Mouse (Mus musculus): ENCODE results near the gene Aff3.

The Aff3 gene

DNA sequence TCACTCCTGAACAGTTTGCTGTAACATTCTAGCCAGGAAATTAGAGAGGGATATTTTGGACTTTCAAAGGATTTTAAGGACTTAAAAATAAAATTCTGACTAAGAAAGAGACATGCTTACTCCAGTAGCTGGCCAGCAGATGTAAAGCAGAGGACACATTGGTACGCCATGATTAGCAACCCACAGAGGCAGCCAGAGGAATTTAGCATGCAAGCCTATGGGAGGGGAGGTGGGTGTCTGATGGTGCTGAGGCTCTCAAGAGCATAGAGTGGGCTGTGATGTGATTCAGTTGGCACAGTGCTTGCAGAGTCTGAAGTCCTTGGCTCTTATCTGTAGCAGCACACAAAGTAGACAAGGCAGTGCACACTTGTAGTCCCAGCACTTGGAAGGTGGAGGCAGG is 376.0 kb downstream of the Aff3 start:
- peak; percentile 47 to 62 for DNase-seq (ENCODE audit: low spot score in 2 of 2)

DNA sequence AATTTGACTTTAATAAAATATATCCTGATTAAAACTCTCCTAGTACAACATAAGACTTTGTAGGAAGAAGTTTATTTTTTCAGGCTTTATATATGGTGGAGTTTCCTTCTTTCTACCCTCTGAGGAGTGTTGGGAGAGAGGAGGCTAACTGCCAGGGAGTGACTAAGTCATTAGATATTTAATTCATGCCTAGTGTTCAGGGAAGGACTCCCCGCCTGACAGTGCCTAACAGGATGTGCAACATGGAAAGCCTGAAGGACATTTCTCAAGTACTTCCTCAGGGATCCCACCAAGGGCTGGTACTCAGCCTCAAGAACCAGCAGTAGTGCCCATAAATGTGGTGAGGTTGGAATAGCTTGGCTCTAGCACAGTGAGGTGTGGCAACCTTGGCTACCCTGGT is 378.2 kb downstream of the Aff3 start:
- no peak for DNase-seq (ENCODE audit: low spot score in 2 of 2)

GRCm38 (mm10) chr1:38280549-38280948 is 384.2 kb downstream of the Aff3 start:
- DNase-seq (ENCODE audit: low spot score in 2 of 2) = no peak

GRCm38 (mm10) chr1:38271312-38271711 is 393.4 kb downstream of the Aff3 start:
- DNase-seq (ENCODE audit: low spot score in 2 of 2) = no peak

GRCm38 (mm10) chr1:38268246-38269042 is 396.3 kb downstream of the Aff3 start:
- no peak for DNase-seq (ENCODE audit: low spot score in 2 of 2)

GRCm38 (mm10) chr1:38263251-38263650 is 401.5 kb downstream of the Aff3 start:
- no peak for DNase-seq (ENCODE audit: low spot score in 2 of 2)

DNA sequence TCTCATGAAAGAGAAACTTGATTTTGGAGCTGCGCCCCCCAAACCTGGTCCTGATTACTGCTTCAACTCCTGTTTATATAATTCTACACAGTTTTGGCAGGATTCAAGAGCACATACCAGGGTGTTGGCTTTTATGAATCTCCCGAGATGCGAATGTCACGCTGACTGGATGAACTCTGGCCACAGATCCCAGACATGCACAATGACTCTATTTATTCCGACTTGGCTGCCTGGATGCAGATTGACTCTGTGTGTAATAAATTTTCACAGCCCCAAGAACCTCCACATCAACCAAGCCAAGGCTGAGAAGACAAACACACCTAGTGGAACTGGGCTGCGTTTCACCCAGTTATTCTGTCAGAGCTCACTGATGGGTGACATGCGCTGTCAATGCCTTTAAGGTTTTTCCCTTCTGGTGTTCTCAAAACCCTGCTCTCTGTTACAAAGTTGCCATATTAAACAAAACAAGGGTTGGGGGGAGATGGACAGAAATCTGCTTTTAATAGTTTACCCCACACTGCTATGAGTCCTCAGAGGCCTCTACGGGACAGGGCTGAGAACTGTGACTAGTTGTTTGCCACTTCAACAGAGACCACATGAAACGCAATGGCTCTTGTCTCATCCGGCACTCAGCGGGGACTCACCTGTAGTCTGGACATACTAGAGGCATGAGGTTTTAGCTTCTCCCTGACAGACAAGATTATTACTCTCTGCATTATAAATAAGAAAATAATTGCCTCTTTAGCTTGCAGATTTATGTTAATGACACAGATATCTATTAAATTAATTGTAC is 402.2 kb downstream of the Aff3 start:
- DNase-seq (ENCODE audit: low spot score in 2 of 2) = no peak

DNA sequence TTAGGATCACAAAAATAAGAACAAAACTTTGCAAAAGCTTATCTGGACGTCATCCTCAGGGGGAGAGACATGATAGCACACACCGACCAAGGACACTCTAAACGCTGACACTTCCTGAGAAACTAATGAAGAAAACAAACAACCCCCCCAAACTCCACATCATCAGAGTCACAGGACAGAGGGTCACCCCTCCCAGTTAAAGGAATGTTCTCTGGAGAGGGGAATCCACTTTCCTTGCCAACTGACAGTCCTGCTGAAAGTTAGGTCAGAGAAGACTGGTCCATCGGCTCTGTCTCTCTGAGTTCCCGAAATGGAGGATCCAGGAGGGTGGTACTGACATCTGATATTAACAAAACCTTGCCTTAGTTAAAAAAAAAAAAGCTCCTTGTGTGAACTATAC is 403.7 kb downstream of the Aff3 start:
- DNase-seq (ENCODE audit: low spot score in 2 of 2) = no peak

DNA sequence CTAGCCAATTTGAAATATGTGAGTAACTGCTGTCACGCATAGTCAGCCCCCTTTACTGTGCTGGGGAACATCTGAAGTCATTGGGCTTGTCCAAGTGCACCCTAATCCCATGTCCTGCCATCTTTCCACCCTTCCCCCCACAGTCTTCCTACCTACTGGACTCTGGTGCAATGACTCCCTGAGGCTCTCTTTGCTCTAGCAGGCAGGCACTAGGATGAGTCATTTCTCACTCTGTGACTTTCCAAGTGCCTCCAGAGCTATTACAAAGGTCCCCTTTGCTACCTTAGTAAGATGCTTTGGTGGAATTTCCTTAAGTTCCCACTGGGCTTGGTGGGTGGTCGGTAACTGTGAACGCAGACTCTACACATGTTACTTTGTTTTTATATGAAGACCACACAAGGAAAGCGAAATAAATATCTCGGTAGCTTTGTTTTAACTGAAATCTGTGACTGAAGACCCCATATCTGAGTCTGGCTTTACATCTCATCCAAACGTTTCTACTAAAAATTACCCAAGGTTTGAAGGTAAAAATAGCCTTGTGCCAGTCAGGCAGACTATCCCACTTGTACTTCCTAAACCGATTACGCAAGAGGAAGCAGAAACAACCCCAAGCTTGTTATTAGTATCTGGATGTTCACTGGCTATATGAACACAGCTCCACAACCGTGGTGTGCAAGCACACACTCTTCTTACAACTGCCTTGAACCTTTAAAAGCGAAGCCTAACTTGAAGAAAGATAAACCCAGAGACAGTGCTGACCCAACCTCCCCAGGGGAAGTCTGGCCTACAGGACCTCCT is 405.0 kb downstream of the Aff3 start:
- no peak for DNase-seq (ENCODE audit: low spot score in 2 of 2)

DNA sequence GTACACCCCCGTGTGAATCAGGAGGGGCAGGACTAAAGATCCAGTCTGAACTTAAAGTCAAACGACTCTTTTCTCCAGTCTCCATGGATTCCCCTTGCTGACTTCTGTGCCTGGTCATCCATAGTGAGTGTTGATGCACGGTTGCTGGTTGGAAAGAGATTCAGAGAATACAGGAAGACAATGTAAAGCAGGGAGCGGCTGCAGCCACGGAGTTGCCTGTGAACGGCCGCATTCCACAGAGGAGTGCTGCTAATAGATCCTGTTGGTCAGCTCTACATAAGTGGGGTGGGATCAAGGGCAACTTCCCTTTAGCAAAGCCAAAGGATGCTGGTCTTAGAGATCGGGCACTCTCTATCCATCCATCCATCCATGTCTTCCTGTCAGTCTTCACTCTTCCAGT is 410.3 kb downstream of the Aff3 start:
- DNase-seq (ENCODE audit: low spot score in 2 of 2) = no peak

DNA sequence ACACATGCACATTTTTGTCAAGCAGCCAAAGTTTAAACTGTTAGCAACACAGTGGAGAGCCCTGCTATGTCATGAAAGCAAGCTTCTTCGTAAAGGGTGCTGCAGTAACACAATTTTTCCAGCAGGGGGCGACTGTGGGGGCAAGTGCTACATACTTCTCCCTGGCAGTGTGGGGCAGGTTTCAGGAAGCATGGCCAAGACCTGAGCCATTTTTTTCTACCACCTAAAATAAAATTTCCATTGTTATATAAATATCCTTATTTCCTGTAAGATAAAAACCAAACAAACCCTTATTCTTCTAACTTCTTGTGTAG is 412.0 kb downstream of the Aff3 start:
- no peak for DNase-seq (ENCODE audit: low spot score in 2 of 2)

DNA sequence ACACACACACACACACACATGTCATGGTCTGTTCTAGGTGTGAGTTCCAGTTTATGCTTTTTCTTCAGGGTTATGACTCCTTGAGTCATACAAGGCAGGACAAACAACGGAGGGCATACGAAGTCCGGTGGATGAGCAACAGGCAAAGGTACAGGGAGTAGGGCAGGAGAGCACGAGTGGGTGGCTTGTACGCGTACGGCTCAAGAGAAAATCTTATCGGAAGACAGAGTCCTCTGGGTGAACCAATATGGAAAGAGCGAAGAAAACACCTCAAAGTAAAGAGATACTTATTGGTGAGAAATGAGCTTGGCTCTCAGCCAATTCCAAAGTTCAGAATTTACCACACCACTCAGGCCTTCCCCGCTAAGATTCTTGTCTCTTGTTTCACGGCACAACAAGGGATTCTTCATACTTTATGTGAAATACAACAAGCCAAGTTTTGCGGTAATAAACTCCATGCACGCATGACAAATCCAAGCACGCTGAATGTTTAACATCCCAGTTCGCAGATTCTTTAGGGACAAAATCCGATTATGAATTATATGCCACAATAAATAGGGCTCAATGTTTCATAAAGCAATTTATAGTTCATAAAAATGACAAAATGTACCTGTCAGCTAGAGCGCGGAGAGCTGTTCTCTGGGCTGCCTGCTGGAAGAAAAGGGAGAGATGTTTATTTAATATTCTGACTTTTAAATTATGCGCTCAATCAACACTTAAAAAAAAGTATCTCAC is 412.6 kb downstream of the Aff3 start:
- no peak for DNase-seq (ENCODE audit: low spot score in 2 of 2)

- no peak for DNase-seq (ENCODE audit: low spot score in 2 of 2)
Observed at GRCm38 (mm10) chr1:38251448-38251847, 413.3 kb downstream of the Aff3 start.

- DNase-seq (ENCODE audit: low spot score in 2 of 2) = no peak
Observed at GRCm38 (mm10) chr1:38250246-38250645, 414.5 kb downstream of the Aff3 start.

GRCm38 (mm10) chr1:38249561-38249960 is 415.2 kb downstream of the Aff3 start:
- DNase-seq (ENCODE audit: low spot score in 2 of 2) = no peak

DNA sequence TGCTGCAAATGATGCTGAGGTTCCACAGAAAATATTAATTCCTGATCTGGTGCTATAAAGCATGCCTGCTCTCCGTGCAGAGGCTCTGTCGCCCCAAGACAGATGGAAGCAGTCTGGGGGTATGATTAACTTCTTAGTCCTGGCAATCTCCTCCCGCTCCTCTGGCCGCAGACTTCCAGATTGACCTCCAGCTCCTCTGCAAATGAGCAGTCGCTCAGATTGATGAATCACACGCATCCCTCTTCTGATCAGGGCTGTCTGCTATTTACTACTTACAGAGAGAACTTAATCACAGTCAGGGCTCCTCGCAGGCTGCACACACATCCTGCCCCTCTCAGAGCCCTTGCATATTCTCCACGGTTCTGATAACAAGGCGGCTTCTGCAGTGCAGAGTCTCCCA is 416.7 kb downstream of the Aff3 start:
- no peak for DNase-seq (ENCODE audit: low spot score in 2 of 2)

DNA sequence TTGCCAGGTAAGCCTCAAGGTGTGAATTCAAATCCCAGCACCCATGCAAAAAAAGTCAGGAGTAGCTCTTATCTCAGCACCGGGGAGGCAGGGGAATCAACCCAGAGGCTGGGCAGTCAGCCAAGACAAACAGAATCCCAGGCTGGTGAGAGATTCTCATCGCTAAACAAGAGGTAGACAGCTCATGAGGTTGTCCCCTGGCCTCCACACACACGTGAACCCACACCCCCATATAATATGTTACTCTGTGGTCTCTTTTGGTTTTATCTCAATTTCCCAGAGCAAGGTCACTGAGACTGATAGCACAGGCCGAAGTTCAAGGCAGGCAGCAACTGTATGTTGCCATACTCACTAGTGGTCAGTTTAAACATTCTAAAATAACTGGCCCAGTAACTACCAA is 422.2 kb downstream of the Aff3 start:
- no peak for DNase-seq (ENCODE audit: low spot score in 2 of 2)

DNA sequence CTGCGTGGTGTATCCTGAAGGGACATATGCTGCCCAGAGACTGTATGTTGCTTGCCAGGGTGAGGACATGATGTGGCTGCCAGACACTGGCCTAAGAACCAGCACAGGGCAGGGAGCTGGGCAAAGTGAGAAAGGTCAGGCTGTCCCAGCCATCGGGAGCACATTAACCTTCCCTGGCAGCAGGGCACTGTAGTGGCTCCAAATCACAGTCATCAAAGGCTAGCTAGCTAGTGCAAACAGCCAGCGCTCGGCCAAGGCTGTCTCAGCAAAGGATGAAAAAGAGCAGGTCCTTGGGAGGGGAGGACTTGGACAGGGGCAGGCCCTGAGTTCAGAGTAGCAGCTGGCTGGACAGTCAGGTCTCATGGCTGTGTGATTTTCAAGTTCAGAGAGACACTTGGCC is 423.0 kb downstream of the Aff3 start:
- no peak for DNase-seq (ENCODE audit: low spot score in 2 of 2)

GRCm38 (mm10) chr1:38241221-38241666 is 423.5 kb downstream of the Aff3 start:
- DNase-seq (ENCODE audit: low spot score in 2 of 2) = no peak

GRCm38 (mm10) chr1:38240438-38241220 is 424.1 kb downstream of the Aff3 start:
- no peak for DNase-seq (ENCODE audit: low spot score in 2 of 2)

DNA sequence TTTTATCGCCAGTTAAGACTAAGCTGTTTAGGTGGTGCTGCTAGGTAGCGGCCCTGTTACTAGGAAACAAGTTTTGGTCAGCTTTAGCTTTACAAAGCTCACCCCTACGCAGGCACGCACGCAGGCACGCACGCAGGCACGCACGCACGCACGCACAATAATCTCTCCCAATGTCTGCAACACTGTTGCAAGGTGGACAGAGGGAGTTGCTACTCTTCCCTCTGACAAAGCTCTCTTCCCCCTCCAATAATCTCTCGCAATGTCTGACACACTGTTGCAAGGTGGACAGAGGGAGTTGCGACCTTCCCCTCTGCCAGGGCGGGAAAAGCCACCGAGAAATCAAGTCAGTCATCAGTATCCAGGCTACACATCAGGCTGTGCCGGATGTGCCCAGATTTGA is 425.2 kb downstream of the Aff3 start:
- no peak for DNase-seq (ENCODE audit: low spot score in 2 of 2)
